Mouse (Mus musculus) 3134 (cell line): ENCODE measurements around the gene Susd6.

Experiments used
- DNase-seq: peaks from one replicate; pipeline ENCODE4 v3.0.0-alpha.2; 2011; ENCODE audit warnings: low spot score; ENCODE audit not compliant: insufficient read length; ENCODE audit errors: extremely low read depth

Susd6 gene

GRCm38 (mm10) chr12:80865175-80865574 lies 74.9 kb downstream of the Susd6 start:
- no peak for DNase-seq

DNA sequence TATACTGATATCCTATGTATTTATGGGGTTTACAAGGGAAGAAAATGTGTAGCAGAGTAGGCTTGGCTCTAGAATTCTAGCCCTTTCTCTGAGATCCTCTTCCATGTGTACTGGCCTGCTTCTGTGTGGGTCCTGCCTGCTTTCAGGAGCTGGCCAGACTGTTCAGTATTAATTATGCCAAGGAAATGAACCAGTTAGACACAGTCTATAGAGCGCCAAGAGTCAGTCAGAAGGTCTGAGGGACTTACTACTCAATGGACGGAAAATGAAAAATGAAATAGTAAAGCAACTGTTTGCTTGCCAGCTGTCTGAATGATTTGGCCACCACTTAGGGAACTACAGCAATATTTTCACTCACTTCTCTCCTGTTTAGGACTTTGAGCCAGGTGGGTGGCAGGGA lies 75.7 kb downstream of the Susd6 start:
- no peak for DNase-seq

- no peak for DNase-seq
Measured at GRCm38 (mm10) chr12:80867083-80867482, 76.8 kb downstream of the Susd6 start.

DNA sequence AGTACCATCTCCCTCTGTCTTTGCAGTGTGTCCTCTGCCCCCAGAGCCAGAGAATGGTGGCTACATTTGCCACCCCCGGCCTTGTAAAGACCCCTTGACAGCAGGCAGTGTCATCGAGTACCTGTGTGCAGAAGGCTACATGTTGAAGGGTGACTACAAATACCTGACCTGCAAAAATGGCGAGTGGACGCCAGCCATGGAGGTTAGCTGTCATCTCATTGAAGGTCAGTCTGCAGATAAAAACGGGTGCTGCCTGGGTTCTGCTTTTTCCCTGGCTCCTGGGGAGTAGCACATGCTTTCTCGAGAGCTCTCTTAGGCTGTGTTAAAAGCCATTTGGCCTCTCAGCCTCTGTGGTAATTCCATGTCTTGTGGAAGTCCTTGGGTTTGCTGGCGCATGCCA lies 78.1 kb downstream of the Susd6 start:
- no peak for DNase-seq

- DNase-seq: no peak
Measured at GRCm38 (mm10) chr12:80877215-80878092, 87.1 kb downstream of the Susd6 start.

DNA sequence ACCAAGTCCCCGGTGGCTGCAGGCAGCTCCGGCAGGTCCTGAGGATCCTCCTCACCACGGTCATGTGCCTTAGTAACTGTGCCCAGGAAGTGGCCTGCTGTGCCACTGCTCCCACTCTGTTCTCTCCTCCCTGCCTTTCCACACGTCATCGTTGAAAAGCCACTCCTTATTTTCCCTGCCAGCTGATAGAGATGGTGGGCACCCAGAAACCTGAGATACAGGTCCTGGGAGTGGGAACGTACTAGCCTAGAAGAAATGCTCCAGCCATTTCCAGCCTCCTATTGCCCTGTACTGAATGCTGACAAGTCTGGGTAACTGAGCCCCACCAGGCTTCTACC lies 87.8 kb downstream of the Susd6 start:
- no peak for DNase-seq

- DNase-seq: no peak
Measured at GRCm38 (mm10) chr12:80878653-80879052, 88.3 kb downstream of the Susd6 start.

DNA sequence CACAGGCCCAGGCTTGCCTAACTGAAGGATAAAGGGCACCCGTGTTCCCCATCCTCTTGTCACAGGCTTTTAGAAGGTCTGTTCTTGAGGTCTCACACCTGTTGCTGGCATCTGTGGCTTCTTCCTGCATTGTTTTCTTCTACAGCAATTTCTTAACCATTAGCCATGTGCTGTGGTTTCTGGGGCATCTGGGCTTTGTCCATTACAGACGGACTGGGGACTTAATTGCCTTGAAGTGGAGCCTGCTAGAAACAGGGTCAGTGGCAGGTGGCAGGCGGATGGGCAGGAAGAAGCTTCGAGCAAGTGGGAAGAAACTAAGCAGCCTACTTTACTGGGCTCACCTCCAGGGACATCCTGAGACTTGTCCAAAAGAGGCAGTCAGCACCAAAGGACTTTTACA lies 89.0 kb downstream of the Susd6 start:
- DNase-seq: no peak

GRCm38 (mm10) chr12:80881121-80881520 lies 90.8 kb downstream of the Susd6 start:
- DNase-seq: no peak

GRCm38 (mm10) chr12:80883278-80883677 lies 93.0 kb downstream of the Susd6 start:
- no peak for DNase-seq

DNA sequence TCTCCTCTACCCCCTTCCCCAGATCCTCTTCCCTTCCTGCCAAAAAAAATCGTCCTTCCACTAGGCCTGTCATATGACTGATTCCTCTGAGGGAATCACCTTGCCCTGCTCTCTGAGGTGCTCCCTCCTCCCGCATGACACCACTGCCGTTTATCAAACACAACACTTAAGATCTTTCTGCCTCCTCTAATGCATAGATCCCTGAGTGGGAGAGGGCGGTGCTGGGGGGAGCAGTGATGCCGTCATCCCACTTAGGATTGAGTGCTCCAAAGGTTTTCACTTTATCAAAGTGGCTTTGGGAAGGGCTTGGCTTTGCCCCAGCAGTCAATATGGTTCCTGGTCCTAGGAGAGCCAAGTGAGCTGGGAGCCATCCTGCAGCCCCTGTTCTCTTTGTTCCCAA lies 93.6 kb downstream of the Susd6 start:
- no peak for DNase-seq

- DNase-seq: peak; percentile 69
Measured at GRCm38 (mm10) chr12:80885301-80886288, 95.3 kb downstream of the Susd6 start.

DNA sequence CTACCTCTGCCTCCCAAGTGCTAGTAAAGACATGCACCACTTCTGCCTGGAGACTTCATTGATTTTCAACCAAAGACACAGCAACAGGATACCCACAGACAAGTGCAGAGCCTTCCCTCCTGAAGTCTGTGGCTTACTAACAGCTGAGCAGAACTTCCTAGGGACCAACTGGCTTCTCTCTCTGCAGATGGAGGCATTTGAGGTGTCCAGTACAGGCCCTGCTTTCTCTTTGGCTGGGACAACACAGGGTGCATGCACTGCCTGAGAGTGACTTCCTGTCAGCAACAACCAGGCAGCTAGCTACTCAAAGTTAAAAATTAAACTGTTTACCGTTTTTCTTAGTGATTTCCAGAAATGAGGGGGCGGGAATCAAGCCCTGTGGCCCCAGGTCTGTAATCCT lies 96.7 kb downstream of the Susd6 start:
- DNase-seq: no peak

DNA sequence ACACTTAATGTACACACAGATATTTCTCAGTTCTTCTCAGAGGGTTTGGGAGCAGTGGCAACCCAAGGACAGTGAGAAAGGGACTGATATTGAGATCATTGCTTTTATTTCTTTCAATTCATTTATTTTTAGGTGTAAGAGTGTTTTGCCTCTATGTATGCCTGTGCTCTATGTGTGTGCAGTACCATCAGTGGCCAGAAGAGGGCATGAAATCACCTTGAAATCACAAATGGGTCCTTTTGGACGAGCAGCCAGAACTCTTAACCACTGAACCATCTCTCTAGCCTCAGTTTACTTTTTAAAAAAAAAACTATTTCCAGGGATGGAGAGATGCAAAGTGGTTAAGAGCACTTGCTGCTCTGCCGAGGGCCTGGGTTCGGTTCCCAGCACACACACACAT lies 99.0 kb downstream of the Susd6 start:
- DNase-seq: no peak

DNA sequence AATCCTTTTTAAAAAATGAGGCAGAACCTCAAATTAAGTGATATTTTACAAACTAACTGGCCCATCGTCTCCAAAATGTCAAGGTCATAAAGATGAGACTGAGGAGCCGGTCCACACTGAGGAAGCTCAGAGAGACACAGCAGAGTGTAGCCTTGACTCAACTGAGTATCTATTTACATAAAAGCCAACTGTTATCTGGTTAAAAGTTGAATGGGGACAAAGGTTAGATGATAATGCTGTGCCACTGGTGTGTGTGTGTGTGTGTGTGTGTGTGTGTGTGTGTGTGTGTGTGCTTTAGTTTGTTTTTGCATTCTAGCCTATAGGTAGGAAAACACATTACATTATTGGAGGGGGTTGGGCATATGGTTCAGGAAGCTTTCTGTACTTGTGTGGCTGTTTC lies 100.8 kb downstream of the Susd6 start:
- no peak for DNase-seq

DNA sequence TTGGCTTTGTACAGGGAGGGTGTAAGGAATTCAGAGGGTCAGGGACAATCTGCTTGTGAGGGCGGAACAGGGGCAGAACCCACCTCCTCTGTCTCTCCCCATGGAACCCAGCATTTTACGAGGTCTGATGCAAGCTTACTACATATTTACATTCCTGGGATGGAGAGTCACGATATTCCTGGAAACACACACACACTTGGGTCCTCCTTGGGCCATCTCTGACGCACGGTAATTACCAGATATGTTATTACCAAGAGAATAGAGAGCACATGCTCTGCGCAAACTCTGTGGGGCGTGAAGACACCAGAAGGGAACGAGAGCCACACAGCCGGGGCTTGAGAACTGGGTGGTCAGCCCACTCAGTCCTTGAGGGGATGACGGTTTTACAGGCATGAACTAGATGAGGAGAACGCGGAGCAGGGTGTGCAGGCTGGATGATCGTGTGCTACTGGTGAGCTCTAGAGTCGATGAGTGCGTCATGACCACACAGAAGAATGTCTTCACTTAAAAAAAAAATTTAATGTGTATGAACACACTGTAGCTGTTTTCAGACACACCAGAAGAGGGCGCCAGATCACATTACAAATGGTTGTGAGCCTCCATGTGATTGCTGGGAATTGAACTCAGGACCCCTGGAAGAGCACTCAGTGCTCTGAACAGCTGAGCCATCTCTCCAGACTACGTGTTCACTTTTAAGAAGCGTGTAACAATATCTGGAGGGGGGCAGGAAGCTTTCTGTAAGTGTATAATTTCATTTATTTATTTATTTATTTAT lies 103.6 kb downstream of the Susd6 start:
- no peak for DNase-seq

GRCm38 (mm10) chr12:80894973-80895570 lies 104.8 kb downstream of the Susd6 start:
- DNase-seq: peak; percentile 54

DNA sequence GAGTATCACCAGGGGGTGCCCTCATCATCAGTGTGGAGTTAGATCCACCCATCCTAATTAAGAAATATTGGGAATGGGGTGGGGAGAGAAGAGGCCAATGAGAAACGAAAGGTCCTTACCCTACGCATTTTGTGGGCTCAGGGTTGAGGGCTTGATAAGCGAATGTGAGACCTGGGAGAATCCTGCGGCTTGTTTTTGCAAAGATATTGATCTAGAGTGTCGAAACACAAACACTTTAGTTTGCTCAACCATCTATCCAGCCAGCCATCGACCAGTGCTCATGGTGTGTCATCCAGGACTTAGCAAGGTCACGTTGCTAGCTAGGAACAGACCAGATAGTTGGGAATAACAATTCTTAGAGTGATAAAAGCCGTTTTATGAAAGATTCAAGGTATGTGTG lies 119.3 kb downstream of the Susd6 start:
- DNase-seq: no peak

DNA sequence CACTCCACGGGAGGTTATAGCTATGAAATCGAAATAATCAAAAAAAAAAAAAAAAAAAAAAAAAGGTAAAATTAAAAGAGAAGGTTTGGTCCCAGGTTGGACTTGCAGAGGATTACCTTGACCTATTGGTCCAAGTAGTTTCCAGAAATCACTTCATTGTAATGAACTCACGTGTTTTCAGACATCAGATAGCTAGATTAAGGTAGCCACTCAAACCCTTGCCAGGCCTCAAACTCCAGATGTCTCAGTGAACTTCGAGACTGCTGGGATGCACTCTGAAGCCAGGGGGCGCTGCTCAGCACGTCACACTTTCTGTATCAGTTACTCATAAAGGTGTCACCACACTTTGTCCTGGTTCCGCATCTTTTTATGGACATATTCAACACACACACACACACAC lies 127.5 kb downstream of the Susd6 start:
- no peak for DNase-seq

GRCm38 (mm10) chr12:80921301-80921700 lies 131.0 kb downstream of the Susd6 start:
- no peak for DNase-seq

- no peak for DNase-seq
Measured at GRCm38 (mm10) chr12:80922869-80923268, 132.6 kb downstream of the Susd6 start.
